Mouse (Mus musculus) thymus, adult 2 months (tissue): ENCODE measurements at regions not wholly inside any gene's neighbourhood (a gene's known extent, or its start where the extent isn't known, plus 50 kb on each side); places are given as distances from the start of the nearest gene placed in this dataset.

Experiments used
- DNase-seq: peaks from one replicate; pipeline ENCODE4 v3.0.0; 2021
- H3K27ac ChIP-seq: fragments of 200-500 bp; 2 replicates; pipeline ENCODE4 v1.5.1; 2012; ENCODE audit warnings: low read length, control low read depth; ENCODE audit not compliant: control insufficient read depth, insufficient read depth
- H3K27me3 ChIP-seq: fragments of 200-500 bp; 2 replicates; pipeline ENCODE4 v1.6.1; 2012; ENCODE audit warnings: mild to moderate bottlenecking, low read length, moderate library complexity, mixed read lengths; ENCODE audit not compliant: control insufficient read depth, insufficient read depth
- H3K36me3 ChIP-seq: fragments of 200-500 bp; 2 replicates; pipeline ENCODE4 v1.6.1; 2012; ENCODE audit warnings: mild to moderate bottlenecking, low read length, moderate library complexity; ENCODE audit not compliant: control insufficient read depth, insufficient read depth
- H3K4me1 ChIP-seq: fragments of 200-500 bp; replicated peaks from 2 replicates; pipeline ENCODE4 v1.6.1; 2012; ENCODE audit warnings: low read length; ENCODE audit not compliant: control insufficient read depth, insufficient read depth
- H3K4me3 ChIP-seq: fragments of 200-500 bp; 2 replicates; pipeline ENCODE4 v1.5.1; 2012; ENCODE audit warnings: mild to moderate bottlenecking, low read length, control low read depth, moderate library complexity; ENCODE audit not compliant: control insufficient read depth, insufficient read depth
- CTCF ChIP-seq: fragments of 200-500 bp; IDR thresholded peaks from 2 replicates; pipeline ENCODE4 v1.5.1; 2012; ENCODE audit warnings: mild to moderate bottlenecking, control low read depth, low read length, moderate library complexity, borderline replicate concordance; ENCODE audit not compliant: control insufficient read depth, poor library complexity, insufficient read depth; ENCODE audit errors: extremely low read depth
- POLR2A ChIP-seq: fragments of 200-500 bp; IDR thresholded peaks from 2 replicates; pipeline ENCODE4 v1.6.1; 2012; ENCODE audit warnings: mild to moderate bottlenecking, low read length, control low read depth, moderate library complexity; ENCODE audit not compliant: control insufficient read depth, poor library complexity, insufficient read depth; ENCODE audit errors: extremely low read depth
- WGBS: fragments of 180-500 bp; shearing (Covaris S2); methylation state at CpG from one replicate; pipeline ENCODE4 v1.1.7; 2018; 5-methylcytosine and 5-hydroxymethylcytosine counted together

- TF ChIP-seq POLR2A (no peak), CTCF (no peak)
- no peak for DNase-seq
- Histone ChIP-seq H3K27ac (no peak overlapping the region), H3K4me3 (no peak overlapping the region), H3K4me1 (peaks cover 17% of the 10 kb centered on the region), H3K36me3 (no peaks in the 10 kb centered on the region), H3K27me3 (no peaks in the 10 kb centered on the region)
- 94% methylated on average over 4 of the region's 4 CpGs for WGBS
Measured at GRCm38 (mm10) chr1:182690323-182690722, 58.7 kb downstream of the Ccdc185 start.

- Histone ChIP-seq H3K27ac (no peak overlapping the region), H3K36me3 (no peaks in the 10 kb centered on the region), H3K4me3 (no peak overlapping the region), H3K27me3 (no peaks in the 10 kb centered on the region), H3K4me1 (peaks cover 19% of the 10 kb centered on the region)
- DNase-seq: no peak
- WGBS: 72% methylated on average over 6 of the region's 6 CpGs
- TF ChIP-seq POLR2A (no peak), CTCF (no peak)
Measured at GRCm38 (mm10) chr1:182689741-182690140, 59.2 kb downstream of the Ccdc185 start.

GRCm38 (mm10) chr1:182687146-182687545, 61.8 kb downstream of the Ccdc185 start:
- H3K36me3 ChIP-seq: no peaks in the 10 kb centered on the region
- TF ChIP-seq POLR2A: no peak
- TF ChIP-seq CTCF: no peak
- H3K4me3 ChIP-seq: no peak overlapping the region
- WGBS: 83% methylated on average over 5 of the region's 5 CpGs
- H3K27me3 ChIP-seq: no peaks in the 10 kb centered on the region
- H3K4me1 ChIP-seq: peaks cover 19% of the 10 kb centered on the region
- H3K27ac ChIP-seq: no peak overlapping the region
- no peak for DNase-seq

- H3K4me3 ChIP-seq: no peak overlapping the region
- peaks cover 19% of the 10 kb centered on the region for H3K4me1 ChIP-seq
- DNase-seq: peak; percentile 78
- no peaks in the 10 kb centered on the region for H3K36me3 ChIP-seq
- WGBS: 30% methylated on average over 5 of the region's 5 CpGs
- no peaks in the 10 kb centered on the region for H3K27me3 ChIP-seq
- H3K27ac ChIP-seq: no peak overlapping the region
- TF ChIP-seq POLR2A (no peak), CTCF (no peak)
Measured at GRCm38 (mm10) chr1:182686231-182686630, 62.7 kb downstream of the Ccdc185 start.

GRCm38 (mm10) chr1:182682591-182683252, 66.3 kb downstream of the Ccdc185 start:
- H3K4me3 ChIP-seq: no peak overlapping the region
- no peaks in the 10 kb centered on the region for H3K27me3 ChIP-seq
- TF ChIP-seq CTCF (no peak), POLR2A (no peak)
- H3K27ac ChIP-seq: no peak overlapping the region
- DNase-seq: no peak
- WGBS: 71% methylated on average over 14 of the region's 14 CpGs
- no peaks in the 10 kb centered on the region for H3K36me3 ChIP-seq
- H3K4me1 ChIP-seq: peaks cover 19% of the 10 kb centered on the region
